Mouse (Mus musculus): ENCODE results near the gene Trem3.

Gene Trem3

GRCm38 (mm10) chr17:48247221-48247928 lies at the start of gene Trem3:
Gene Trem3, plus strand, starts transcription at chr17:48247777.
- DNase-seq (ENCODE audit: low read depth), result no peak

DNA sequence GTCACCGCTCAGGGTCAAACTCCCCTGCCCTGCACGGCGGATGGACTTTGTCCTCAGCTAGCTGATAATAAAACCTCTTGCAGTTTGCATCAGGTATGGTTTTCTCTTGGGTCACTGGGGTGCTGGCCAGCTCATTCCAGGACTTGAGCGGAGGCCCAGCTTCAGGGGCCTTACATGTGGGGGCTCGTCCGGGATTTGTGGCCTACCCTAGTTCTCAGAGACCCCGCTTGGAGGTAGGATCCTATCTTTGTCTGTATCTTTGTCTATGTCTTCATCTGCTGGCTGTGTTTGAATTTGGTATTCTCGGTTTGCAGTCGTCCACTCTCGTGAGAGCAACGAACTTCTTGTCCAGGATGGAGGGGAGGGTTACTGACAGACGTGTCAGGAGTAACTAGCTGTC lies 44.5 kb upstream of the Trem3 start:
- DNase-seq (ENCODE audit: low read depth), result no peak

GRCm38 (mm10) chr17:48212596-48212995 lies 35.0 kb upstream of the Trem3 start:
- no peak for DNase-seq (ENCODE audit: low read depth)

DNA sequence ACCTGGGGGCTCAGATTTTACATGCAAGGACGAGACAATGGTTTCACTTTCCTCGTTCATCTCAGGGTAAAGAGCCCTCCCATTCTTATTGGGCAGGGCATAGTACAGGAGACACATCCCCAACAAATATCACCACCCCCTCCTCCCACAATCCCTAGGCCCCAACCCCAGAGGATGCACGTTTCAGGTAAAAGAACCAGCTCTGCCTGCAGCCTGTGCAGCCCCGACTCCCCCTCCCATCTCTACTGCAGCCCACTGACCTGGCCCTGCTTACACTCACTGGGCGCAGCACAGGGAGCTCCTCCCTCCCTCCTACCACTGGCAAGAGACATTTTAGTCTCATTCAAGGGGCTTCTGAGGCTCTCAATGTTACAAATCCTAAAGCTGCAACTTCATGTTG lies 34.1 kb upstream of the Trem3 start:
- DNase-seq (ENCODE audit: low read depth), result no peak

- DNase-seq (ENCODE audit: low read depth), result no peak
Observed at GRCm38 (mm10) chr17:48215429-48215828, 32.1 kb upstream of the Trem3 start.

DNA sequence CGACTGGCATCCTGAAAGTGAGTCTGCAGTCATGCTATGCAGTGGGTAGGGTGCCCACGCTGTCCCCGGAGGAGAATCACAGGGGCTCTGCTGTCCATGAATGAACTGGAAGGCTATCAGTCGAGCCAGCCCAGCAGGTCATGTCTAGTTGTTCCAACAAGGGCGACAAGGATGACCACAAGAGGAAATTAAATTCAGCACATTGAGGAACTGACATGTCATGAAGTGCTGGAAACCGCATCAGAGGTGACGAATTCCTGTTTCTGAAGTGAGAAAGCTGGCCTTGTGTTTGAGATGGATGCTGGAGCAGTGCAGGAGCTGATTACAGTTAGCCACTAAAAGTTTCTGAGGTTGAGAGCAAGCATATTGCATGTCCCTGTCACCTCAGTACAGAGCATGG lies 16.9 kb upstream of the Trem3 start:
- no peak for DNase-seq (ENCODE audit: low read depth)

- DNase-seq (ENCODE audit: low read depth), result no peak
Observed at GRCm38 (mm10) chr17:48232518-48232917, 15.1 kb upstream of the Trem3 start, which contains the start of gene Trem1. Gene Trem1, plus strand, starts transcription at chr17:48232768.

DNA sequence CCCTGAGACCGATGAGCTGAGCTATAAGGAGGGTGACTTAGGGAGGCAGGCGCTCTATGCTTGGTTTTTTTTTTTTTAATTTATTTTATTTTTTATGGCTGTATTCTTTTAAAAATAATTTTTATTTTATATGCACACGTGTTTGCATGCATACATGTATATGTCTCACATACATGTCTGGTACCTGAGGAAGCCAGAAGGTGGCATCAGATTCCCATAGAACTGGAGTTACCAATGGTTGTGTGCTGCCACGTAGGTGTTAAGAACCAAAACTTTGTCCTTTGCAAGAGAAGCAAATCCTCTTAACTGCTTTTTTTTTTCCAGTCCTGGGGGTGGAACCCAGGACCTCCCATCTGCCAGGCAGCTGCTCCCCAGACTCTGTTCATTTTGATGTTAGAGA lies 13.8 kb upstream of the Trem3 start:
- DNase-seq (ENCODE audit: low read depth), result no peak

GRCm38 (mm10) chr17:48234550-48234949 lies 13.0 kb upstream of the Trem3 start:
- DNase-seq (ENCODE audit: low read depth), result no peak

GRCm38 (mm10) chr17:48235773-48236370 lies 11.7 kb upstream of the Trem3 start:
- DNase-seq (ENCODE audit: low read depth), result no peak

DNA sequence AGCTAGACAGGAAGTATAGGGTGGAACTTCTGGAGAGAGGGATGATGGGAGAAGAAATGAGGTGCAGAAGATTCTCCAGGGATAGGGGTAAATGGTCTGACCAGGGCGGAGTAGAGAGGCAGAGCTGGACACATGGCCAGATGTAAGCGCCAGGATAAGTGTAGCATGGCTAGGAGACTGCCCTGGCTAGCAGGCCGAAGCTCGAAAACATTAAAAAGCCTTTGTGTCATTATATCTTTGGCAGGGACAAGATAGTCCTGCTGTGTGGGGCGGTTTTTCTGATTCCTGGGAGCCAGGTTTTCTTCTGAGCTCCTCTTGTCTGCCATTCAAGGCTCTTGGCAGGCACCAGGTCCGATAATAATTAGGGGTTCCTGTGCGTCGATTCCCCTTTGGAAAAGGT lies 10.0 kb upstream of the Trem3 start:
- no peak for DNase-seq (ENCODE audit: low read depth)

DNA sequence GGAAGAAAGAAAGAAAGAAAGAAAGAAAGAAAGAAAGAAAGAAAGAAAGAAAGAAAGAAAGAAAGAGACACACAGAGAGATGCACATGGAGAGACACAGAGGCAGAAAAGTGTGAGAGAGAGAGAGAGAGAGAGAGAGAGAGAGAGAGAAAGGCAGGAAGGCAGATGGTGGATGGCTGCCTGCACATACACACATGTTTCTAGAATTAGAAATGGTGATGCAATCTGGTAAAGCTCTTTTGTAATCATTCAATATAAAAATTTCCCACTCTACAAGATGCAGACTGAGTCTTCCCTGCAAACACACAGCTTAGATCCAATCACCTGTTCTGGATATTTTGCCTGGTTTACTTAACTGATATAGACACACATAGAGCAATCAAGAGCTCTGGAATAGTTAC lies 1.5 kb downstream of the Trem3 start:
- no peak for DNase-seq (ENCODE audit: low read depth)

DNA sequence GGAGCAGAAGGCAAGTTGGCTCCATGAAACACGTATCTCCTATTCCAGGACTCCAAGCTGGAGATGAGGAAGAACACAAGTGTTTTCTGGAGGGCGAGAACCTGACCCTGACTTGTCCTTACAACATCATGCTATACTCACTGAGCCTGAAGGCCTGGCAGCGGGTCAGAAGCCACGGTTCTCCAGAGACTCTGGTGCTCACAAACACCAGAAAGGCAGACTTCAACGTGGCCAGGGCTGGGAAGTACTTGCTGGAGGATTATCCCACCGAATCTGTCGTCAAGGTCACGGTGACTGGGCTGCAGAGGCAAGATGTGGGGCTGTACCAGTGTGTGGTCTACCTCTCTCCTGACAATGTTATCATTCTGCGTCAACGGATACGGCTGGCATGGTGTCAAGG lies 1.9 kb downstream of the Trem3 start:
- no peak for DNase-seq (ENCODE audit: low read depth)

DNA sequence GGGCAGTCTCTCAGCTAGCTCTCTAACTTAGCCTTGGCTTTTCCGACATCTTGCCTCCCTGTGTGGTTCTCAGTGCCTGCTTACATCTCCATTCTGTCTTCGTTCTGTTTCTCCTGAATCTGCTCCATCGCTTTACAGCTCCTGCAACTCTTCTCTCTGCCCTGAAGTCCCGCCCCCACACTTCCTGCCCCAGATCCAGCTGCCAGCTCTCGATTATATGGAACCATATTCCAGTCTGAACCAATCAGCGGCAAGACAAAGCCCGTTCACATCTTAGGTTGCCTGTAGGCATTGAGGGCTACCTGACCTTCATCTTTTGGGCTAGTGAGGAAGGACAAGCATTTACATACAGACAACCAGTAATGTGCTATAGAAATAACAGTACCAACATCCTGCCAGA lies 3.1 kb downstream of the Trem3 start:
- no peak for DNase-seq (ENCODE audit: low read depth)

DNA sequence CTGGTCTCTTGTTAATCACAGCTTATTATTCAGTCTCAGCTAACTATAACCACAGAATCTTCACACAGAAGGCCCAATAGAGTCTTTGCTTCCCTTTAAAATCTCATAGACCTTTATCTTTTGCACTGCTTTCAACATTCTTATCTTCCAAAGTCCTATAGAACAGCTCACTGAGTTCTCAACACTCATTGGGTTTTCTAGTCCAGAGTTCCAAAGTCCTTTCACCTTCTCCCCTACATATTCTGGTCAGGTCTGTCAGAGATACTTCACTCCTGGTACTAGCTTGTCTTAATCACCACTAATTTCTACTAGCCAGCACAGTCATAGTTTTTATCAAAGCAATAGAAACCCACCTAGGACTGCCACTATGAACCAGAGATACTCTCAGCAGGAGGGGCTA lies 9.0 kb downstream of the Trem3 start:
- DNase-seq (ENCODE audit: low read depth), result no peak

GRCm38 (mm10) chr17:48261868-48262267 lies 14.3 kb downstream of the Trem3 start:
- DNase-seq (ENCODE audit: low read depth), result no peak

DNA sequence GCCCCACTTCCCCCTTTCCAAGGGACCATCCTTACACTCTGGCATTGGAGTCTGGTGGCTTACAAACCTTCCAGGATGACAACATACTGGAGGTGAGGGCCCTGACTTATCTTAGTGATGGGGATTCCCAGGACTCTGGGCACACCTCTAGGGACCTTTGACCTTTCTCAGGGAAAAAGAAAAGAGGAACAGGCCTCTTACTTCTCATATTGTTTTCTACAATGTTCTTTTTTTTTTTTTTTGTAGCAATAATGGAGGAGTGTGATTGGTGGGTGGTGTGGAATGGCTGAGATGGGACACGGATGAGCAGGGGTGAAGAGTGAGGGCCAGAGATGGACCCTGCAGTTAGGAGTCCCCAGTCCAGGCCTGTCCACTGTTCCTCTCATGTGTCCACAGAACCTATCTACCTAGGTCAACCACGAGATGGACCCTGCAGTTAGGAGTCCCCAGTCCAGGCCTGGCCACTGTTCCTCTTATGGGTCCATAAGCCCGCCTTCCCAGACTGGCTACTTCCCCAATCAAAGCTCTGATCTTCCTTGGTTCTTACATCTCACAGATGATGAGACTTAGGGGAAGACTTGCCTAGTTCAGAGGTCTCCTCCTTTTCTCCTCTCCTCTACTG lies 16.3 kb downstream of the Trem3 start, which contains the start of gene Treml4:
Treml4 (plus strand) TSS at position 555 of the 622 bp plus-strand sequence.
- DNase-seq (ENCODE audit: low read depth), result no peak

DNA sequence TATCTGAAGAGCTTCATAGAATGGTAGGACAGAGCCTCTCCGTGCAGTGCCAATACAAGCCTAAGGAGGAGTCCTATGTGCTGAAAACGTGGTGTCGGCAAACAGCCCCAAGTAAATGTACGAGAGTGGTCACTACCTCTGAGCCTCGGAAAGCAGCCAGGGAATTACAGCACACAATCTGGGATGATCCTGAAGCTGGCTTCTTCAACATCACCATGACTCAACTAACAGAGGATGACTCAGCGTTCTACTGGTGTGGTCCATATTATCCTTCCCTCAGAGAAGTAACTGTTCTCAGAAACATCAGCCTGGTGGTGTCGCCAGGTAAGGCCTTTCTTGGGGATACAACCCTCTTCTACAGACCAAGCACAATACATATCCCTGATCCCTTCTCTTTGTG lies 17.1 kb downstream of the Trem3 start:
- no peak for DNase-seq (ENCODE audit: low read depth)

DNA sequence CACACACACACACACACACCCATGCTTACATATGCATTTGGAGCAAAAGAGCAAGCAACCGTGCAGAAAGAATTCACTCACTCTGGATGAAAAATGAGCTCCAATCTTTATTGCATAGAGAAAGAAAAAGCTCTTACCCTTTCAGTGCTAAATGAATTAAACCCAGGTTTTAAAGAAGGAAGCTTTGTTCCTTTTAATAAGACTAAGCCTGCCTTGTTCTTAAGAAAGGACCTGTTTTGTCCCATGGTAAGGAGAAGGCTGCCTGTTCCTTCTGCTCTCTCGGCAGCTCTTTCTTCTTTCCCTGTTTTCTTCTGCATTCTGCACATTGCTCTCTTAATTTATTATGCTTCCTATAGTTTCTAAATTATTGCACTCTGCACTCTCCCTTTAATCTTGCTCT lies 18.6 kb downstream of the Trem3 start:
- DNase-seq (ENCODE audit: low read depth), result no peak

GRCm38 (mm10) chr17:48266610-48267304 lies 19.2 kb downstream of the Trem3 start:
- no peak for DNase-seq (ENCODE audit: low read depth)

DNA sequence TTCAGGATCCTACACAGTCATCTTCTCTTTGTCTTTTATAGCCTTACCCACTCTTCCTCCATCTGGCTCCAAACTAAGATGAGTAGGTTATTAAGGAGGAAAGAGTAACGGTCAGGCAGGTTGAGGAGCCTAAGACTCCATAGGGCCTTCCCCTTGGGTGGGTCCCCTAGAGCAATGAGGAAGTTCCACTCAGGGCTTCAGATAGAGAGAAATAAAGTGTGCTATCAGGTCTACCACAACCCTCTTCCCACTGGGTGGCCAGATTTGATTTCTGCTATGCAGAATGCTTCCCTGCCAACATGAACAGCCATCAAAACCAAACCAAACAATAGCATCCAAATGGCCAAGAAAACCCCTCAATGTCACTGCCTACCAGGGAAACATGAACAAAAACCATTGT lies 20.0 kb downstream of the Trem3 start:
- no peak for DNase-seq (ENCODE audit: low read depth)

DNA sequence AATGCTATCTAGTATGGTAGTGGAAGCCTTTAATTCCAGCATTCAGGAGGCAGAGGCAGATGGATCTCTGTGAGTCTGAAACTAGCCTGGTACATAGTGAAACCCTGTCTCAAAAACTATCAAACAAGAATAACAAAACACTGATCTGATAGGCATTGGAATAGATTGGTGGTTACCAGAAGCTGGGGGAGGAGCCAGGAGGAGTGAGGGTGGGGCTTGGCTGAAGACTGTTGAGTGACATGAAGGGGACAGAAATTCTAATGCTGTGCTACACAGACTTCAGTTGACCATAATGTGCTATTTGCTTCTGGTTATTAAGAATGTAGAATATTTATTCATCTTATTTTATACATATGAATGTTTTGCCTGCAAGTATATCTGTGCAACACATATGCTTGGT lies 20.7 kb downstream of the Trem3 start:
- no peak for DNase-seq (ENCODE audit: low read depth)

- no peak for DNase-seq (ENCODE audit: low read depth)
Observed at GRCm38 (mm10) chr17:48269833-48270232, 22.3 kb downstream of the Trem3 start.

Data from naive thymus-derived CD4-positive, alpha-beta T cell, adult 2 months (primary cell).